Mouse (Mus musculus): Measurements from ENCODE around the gene Cfap44.

DNA sequence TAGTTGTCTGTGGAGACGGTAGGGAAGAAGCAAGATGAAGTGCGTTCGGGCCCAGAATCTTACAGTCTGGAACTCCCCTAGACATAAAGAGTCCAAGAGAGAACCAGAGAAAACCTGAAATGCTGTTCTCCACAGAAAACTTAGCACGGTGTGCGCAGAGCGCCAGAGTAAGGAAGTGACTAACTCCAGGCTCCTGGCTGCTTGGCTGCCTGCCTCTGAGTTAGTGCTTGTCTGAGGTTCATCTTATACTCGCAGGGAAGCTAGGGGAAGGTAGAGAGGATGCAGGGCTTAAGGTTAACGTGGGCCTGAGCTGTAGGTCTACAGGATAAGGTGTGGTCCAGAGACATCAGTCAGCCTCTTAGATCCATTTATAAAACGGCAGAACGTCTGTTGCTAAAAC, 107.2 kb downstream of the Cfap44 start:
- TF ChIP-seq CTCF (IDR thresholded peaks at IDR 0.05), result no peak
- no peak for TF ChIP-seq EP300 (IDR thresholded peaks at IDR 0.05)
